Mouse (Mus musculus) left cerebral cortex, postnatal 25 days (tissue): ENCODE results near the gene Ccdc191. TPM values are rescaled to one million over a fixed set of nuclear protein-coding genes. Genes with fewer than 3 reads are reported as not detected.

Source experiments
- DNase-seq, 2 experiments: peaks; one replicate each; pipeline ENCODE4 v3.0.0; 2022; ENCODE audit warnings: low spot score in 2 of 2, mixed read lengths in 1 of 2
- intact Hi-C: fragments of 180-260 bp; cut with DNase I; formaldehyde crosslinking; loops from one replicate; pipeline ENCODE4 v1.15.1; 2025
- total RNA-seq, 2 experiments: library from RNA; stranded (reverse); gene quantifications; 2 replicates each; pipeline ENCODE4 v1.2.3; 2021

Gene Ccdc191
- total RNA-seq, 2 experiments from 2014 or later = 3.8 to 5.6 TPM

GRCm38 (mm10) chr16:43926341-43926859 is 36.8 kb downstream of the Ccdc191 start, which contains the start of gene Qtrt2:
TSS of gene Qtrt2 (minus strand) at chr16:43926809.
- intact Hi-C loops = no loop called here

GRCm38 (mm10) chr16:43930577-43930976 is 41.0 kb downstream of the Ccdc191 start:
- intact Hi-C loops = no loop called here

More at GRCm38 (mm10) chr16:43926341-43926859, 36.8 kb downstream of the Ccdc191 start, which contains the start of gene Qtrt2:
- DNase-seq = no peak

GRCm38 (mm10) chr16:43931502-43931901 is 41.9 kb downstream of the Ccdc191 start:
- intact Hi-C loops = no loop called here
- DNase-seq = no peak

More at GRCm38 (mm10) chr16:43930577-43930976, 41.0 kb downstream of the Ccdc191 start:
- no peak for DNase-seq

GRCm38 (mm10) chr16:43932319-43932718 is 42.7 kb downstream of the Ccdc191 start:
- intact Hi-C loops = no loop called here

GRCm38 (mm10) chr16:43933041-43933440 is 43.4 kb downstream of the Ccdc191 start:
- intact Hi-C loops = no loop called here
- DNase-seq = no peak

More at GRCm38 (mm10) chr16:43932319-43932718, 42.7 kb downstream of the Ccdc191 start:
- DNase-seq = no peak

GRCm38 (mm10) chr16:43934856-43935255 is 45.3 kb downstream of the Ccdc191 start:
- no peak for DNase-seq
- intact Hi-C loops = loop anchor here (2.0 kb wide), 1 partner anchor 44 kb away; the partner anchor contains the start of gene Zdhhc23

- no peak for DNase-seq
- intact Hi-C loops = loop anchor here (2.0 kb wide), 1 partner anchor 43 kb away; the partner anchor contains the start of gene Zdhhc23
Measured at GRCm38 (mm10) chr16:43935367-43935766, 45.8 kb downstream of the Ccdc191 start.

GRCm38 (mm10) chr16:43935892-43936291 is 46.3 kb downstream of the Ccdc191 start:
- DNase-seq = peak in 1 of 2 experiments; percentile 39
- intact Hi-C loops = loop anchor here (2.0 kb wide), 1 partner anchor 43 kb away; the partner anchor contains the start of gene Zdhhc23

- intact Hi-C loops = no loop called here
- DNase-seq = no peak
Measured at GRCm38 (mm10) chr16:43940846-43941245, 51.2 kb downstream of the Ccdc191 start.

GRCm38 (mm10) chr16:43945351-43945750 is 55.8 kb downstream of the Ccdc191 start:
- DNase-seq = no peak
- intact Hi-C loops = no loop called here

GRCm38 (mm10) chr16:43945869-43946268 is 56.3 kb downstream of the Ccdc191 start:
- intact Hi-C loops = no loop called here
- no peak for DNase-seq

- intact Hi-C loops = no loop called here
- DNase-seq = no peak
Measured at GRCm38 (mm10) chr16:43951591-43951990, 62.0 kb downstream of the Ccdc191 start.

GRCm38 (mm10) chr16:43954913-43955312 is 65.3 kb downstream of the Ccdc191 start:
- intact Hi-C loops = no loop called here
- DNase-seq = no peak

GRCm38 (mm10) chr16:43958038-43958437 is 68.4 kb downstream of the Ccdc191 start:
- intact Hi-C loops = no loop called here
- DNase-seq = no peak

GRCm38 (mm10) chr16:43963291-43963690 is 73.7 kb downstream of the Ccdc191 start:
- intact Hi-C loops = no loop called here
- peak in 1 of 2 experiments; percentile 77 for DNase-seq

GRCm38 (mm10) chr16:43963780-43964179 is 74.2 kb downstream of the Ccdc191 start:
- intact Hi-C loops = no loop called here
- no peak for DNase-seq

GRCm38 (mm10) chr16:43965781-43966389 is 76.3 kb downstream of the Ccdc191 start:
- intact Hi-C loops = no loop called here

GRCm38 (mm10) chr16:43970426-43970825 is 80.8 kb downstream of the Ccdc191 start:
- intact Hi-C loops = no loop called here
- DNase-seq = no peak

More at GRCm38 (mm10) chr16:43965781-43966389, 76.3 kb downstream of the Ccdc191 start:
- no peak for DNase-seq

- intact Hi-C loops = no loop called here
- no peak for DNase-seq
Measured at GRCm38 (mm10) chr16:43971189-43971588, 81.6 kb downstream of the Ccdc191 start.

- intact Hi-C loops = no loop called here
- DNase-seq = no peak
Measured at GRCm38 (mm10) chr16:43971741-43972140, 82.1 kb downstream of the Ccdc191 start.

- intact Hi-C loops = no loop called here
- DNase-seq = no peak
Measured at GRCm38 (mm10) chr16:43972391-43972790, 82.8 kb downstream of the Ccdc191 start.
